Mouse (Mus musculus) heart, adult 2 months (tissue): ENCODE results near the gene Nxpe4.

Source experiments
- CTCF ChIP-seq: fragments of 200-600 bp; IDR thresholded peaks from 2 replicates; pipeline ENCODE4 v1.8.1; 2022; ENCODE audit warnings: antibody characterized with exemption, mild to moderate bottlenecking, moderate library complexity
- EP300 ChIP-seq: fragments of 200-500 bp; IDR thresholded peaks from 2 replicates; pipeline ENCODE4 v1.6.1; 2011; ENCODE audit warnings: low read depth, low read length, control low read depth; ENCODE audit not compliant: insufficient read depth
- POLR2A ChIP-seq: fragments of 200-500 bp; IDR thresholded peaks from 2 replicates; pipeline ENCODE4 v1.6.1; 2011; ENCODE audit warnings: mild to moderate bottlenecking, low read depth, low read length, control low read depth; ENCODE audit not compliant: insufficient read depth

GRCm38 (mm10) chr9:48184319-48184718 is 22.5 kb downstream of the Nxpe4 start:
- TF ChIP-seq CTCF (no peak), EP300 (no peak), POLR2A (no peak)
